Mouse (Mus musculus) naive thymus-derived CD4-positive, alpha-beta T cell, adult 5 months (primary cell): Measurements from ENCODE around the gene Tcf21. TPM values are rescaled to one million over a fixed set of nuclear protein-coding genes. Genes with fewer than 3 reads are reported as not detected.

Experiments used
- polyA plus RNA-seq: library from polyadenylated mRNA; unstranded; fragments of 100-300 nt; shearing (Covaris generic); gene quantifications from one replicate; pipeline ENCODE4 v1.2.1, GENCODE M21; 2017

Tcf21 gene
- polyA plus RNA-seq = not detected

DNA sequence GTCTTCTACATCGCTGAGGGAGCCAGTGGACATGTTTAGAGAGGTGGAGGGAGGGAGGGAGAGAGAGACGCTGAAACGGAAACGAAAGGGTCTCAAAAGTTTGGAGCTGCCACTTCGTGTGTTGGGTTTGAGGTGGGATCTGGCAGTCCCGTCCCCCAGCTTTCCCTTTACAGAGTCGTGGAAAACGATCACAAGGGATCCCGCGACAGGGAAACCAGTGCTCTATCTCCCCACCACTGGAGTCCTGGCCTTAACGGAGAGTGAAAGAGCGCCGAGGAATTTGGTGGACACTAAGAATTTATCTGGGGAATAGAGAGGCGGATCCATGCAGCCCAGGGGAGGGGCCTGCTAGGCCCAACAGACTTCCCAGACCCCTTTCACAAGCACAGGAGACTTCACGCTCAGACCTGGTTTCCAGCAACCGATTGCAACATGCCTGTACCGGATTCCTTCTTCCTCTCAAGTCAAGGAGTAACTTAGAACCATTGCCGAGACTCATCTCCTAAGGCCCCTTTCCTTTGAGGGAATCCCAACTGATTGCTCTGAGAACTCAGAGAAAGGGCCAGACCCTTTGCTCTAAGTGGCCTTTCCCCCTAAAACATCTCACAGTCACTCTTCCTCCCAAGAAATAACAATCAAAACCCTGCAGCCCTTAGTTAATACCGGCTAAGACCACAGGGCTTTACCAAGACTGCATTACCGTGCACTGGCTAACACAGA is at the start of gene Tcf21:
Gene Tcf21 (minus strand): TSS at position 304 of the 720 bp plus-strand sequence.

Other genes starting within 250 kb of the Tcf21 start
- gene Slc2a12, start 175.2 kb downstream of the Tcf21 start, polyA plus RNA-seq = not detected
- gene Tbpl1, start 88.2 kb downstream of the Tcf21 start, polyA plus RNA-seq = 83.8 TPM